18 mouse cellular contexts compared by ENCODE assay signal in genomic region chr3:159016426-159016825, GRCm38 (mm10).
"Had no signal": no experiment of that assay in that cellular context is flagged by ENCODE, and none has a peak within 500 bp of the region (broad histone marks: within the 10 kb centered on the region; RNA-seq: fewer than 3 reads in every experiment).

No protein-coding gene starts in this region.

- DNase-seq: lung, adult 18-20 months; lung, embryonic 14.5 days; lung, postnatal 10 days; lung, postnatal 4 days; midbrain, embryonic 14.5 days; right cerebral cortex, adult 18-20 months; right cerebral cortex, postnatal 25 days; right cerebral cortex, postnatal 4 days; spleen, adult 18-20 months; thymus, adult 18-20 months; thymus, postnatal 14 days; thymus, postnatal 36 days had no signal

- H3K27ac ChIP-seq: midbrain, embryonic 10.5 days; midbrain, embryonic 12.5 days; neural tube, embryonic 13.5 days; neural tube, embryonic 15.5 days had no signal

- H3K36me3 ChIP-seq: midbrain, embryonic 10.5 days; midbrain, embryonic 12.5 days; neural tube, embryonic 13.5 days; neural tube, embryonic 15.5 days had no signal

- H3K4me3 ChIP-seq: midbrain, embryonic 10.5 days; midbrain, embryonic 12.5 days; myocyte; neural tube, embryonic 13.5 days; neural tube, embryonic 15.5 days had no signal

- ATAC-seq: midbrain, embryonic 16.5 days had no signal

- H3K4me2 ChIP-seq: lung, embryonic 14.5 days; midbrain, embryonic 12.5 days; neural tube, embryonic 13.5 days; neural tube, embryonic 15.5 days had no signal

- H3K9ac ChIP-seq: lung, embryonic 14.5 days; midbrain, embryonic 12.5 days; neural tube, embryonic 13.5 days; neural tube, embryonic 15.5 days had no signal

- H3K4me1 ChIP-seq: neural tube, embryonic 15.5 days had no signal

- H3K9me3 ChIP-seq: midbrain, embryonic 10.5 days; midbrain, embryonic 12.5 days; neural tube, embryonic 13.5 days; neural tube, embryonic 15.5 days had no signal

- H3K27me3 ChIP-seq: midbrain, embryonic 12.5 days; neural tube, embryonic 13.5 days; neural tube, embryonic 15.5 days had no signal
